Comparison of ENCODE assay signal across 7 mouse cellular contexts in genomic region chr17:5872506-5872905, GRCm38 (mm10). TPM values are rescaled to one million over a fixed set of nuclear protein-coding genes. Genes with fewer than 3 reads are reported as not detected.
A peak's percentile ranks its signal among the peaks of the same experiment; 100 is the strongest.
DNase-seq lines count a peak whose midpoint lies in the region; ATAC-seq lines count a peak whose summit lies in the region.

No protein-coding gene starts in this region.

- H3K27me3 ChIP-seq in heart, embryonic 14.5 days (ENCODE audit: control insufficient read depth, insufficient read depth, low read length) = no peaks in the 10 kb centered on the region
- H3K27me3 ChIP-seq in midbrain, embryonic 16.5 days (ENCODE audit: control insufficient read depth, insufficient read depth, low read depth, low read length) = no peaks in the 10 kb centered on the region

- H3K36me3 ChIP-seq in heart, embryonic 14.5 days (ENCODE audit: control insufficient read depth, insufficient read depth, low read length) = no peaks in the 10 kb centered on the region
- H3K36me3 ChIP-seq in midbrain, embryonic 16.5 days (ENCODE audit: control insufficient read depth, insufficient read depth, low read length) = no peaks in the 10 kb centered on the region

- peak overlapping the region; percentile 46 for H3K4me2 ChIP-seq in heart, embryonic 14.5 days (ENCODE audit: low read length)
- H3K4me2 ChIP-seq in midbrain, embryonic 16.5 days (ENCODE audit: low read length) = no peak overlapping the region

- peaks cover 7 to 23% of the 10 kb centered on the region in 2 experiments; a peak in 3 of 4 replicates for H3K4me1 ChIP-seq in heart, embryonic 14.5 days (ENCODE audit: control insufficient read depth in 2 of 2, insufficient read depth in 2 of 2, low read length in 2 of 2)
- H3K4me1 ChIP-seq in midbrain, embryonic 16.5 days (ENCODE audit: control insufficient read depth, insufficient read depth, low read length) = no peaks in the 10 kb centered on the region

- H3K4me3 ChIP-seq in heart, embryonic 14.5 days (ENCODE audit: control insufficient read depth in 1 of 2, insufficient read depth in 1 of 2, low read depth in 1 of 2, low read length in 2 of 2) = peak overlapping the region in 1 of 2 experiments; percentile 2; a peak in 1 of 4 replicates
- no peak overlapping the region for H3K4me3 ChIP-seq in midbrain, embryonic 16.5 days (ENCODE audit: low read depth, low read length)

- 10% methylated on average over 12 of the region's 12 CpGs for WGBS in heart, embryonic 14.5 days
- WGBS in midbrain, embryonic 16.5 days = 54% methylated on average over 12 of the region's 12 CpGs

- no peak overlapping the region for H3K9ac ChIP-seq in heart, embryonic 14.5 days (ENCODE audit: low read length)
- H3K9ac ChIP-seq in midbrain, embryonic 16.5 days (ENCODE audit: low read depth, low read length) = no peak overlapping the region

- H3K9me3 ChIP-seq in heart, embryonic 14.5 days (ENCODE audit: control insufficient read depth, low read length) = no peaks in the 10 kb centered on the region
- H3K9me3 ChIP-seq in midbrain, embryonic 16.5 days (replicated peaks; ENCODE audit: control insufficient read depth, low read length, poor library complexity, severe bottlenecking) = no peaks in the 10 kb centered on the region

- DNase-seq in thymus, adult 18-20 months = peak; percentile 33 to 35
- no peak for DNase-seq in thymus, postnatal 0 days (ENCODE audit: low spot score)
- peak; percentile 71 to 79 for DNase-seq in cerebellum, postnatal 10 days
- DNase-seq in kidney, postnatal 25 days = peak; percentile 86 to 90
- DNase-seq in layer of hippocampus, adult 18-20 months (ENCODE audit: low spot score in 2 of 2) = no peak

- H3K27ac ChIP-seq in heart, embryonic 14.5 days (replicated peaks in 1 of 2; ENCODE audit: control insufficient read depth in 1 of 2, insufficient read depth in 1 of 2, low read depth in 2 of 2, low read length in 2 of 2) = peak overlapping the region; percentile 69 to 73
- no peak overlapping the region for H3K27ac ChIP-seq in midbrain, embryonic 16.5 days (ENCODE audit: low read length)

- ATAC-seq in heart, embryonic 14.5 days (ENCODE audit: insufficient number of reproducible peaks, insufficient read depth, low FRiP score, low read depth) = peak; percentile 84
- 0 out of 2 replicates have a peak, but pooled peaks have one; percentile 32 for ATAC-seq in midbrain, embryonic 16.5 days

RNA-seq across cellular contexts. Expression of gene Snx9, which starts 31.4 kb away (rescaled TPM):
- polyA plus RNA-seq in thymus, postnatal 0 days (2015; fragmentation: Nextera tagmentation; extraction: Ambion mirVana) = 15.4 and 15.9 TPM in 2 replicates
- polyA plus RNA-seq in heart, embryonic 14.5 days (2014; fragmentation: Nextera tagmentation; extraction: Ambion mirVana) = 28.8 and 29.6 TPM in 2 replicates
- 5.6 and 5.9 TPM in 2 replicates for polyA plus RNA-seq in midbrain, embryonic 16.5 days (2015; fragmentation: Nextera tagmentation; extraction: Ambion mirVana)
- 10 to 100 TPM; 15.2 to 15.3 TPM for total RNA-seq in layer of hippocampus, adult 18-20 months (2021)

Comparison
In these comparisons a context has a peak if more than half of its experiments do, and no peak if none do; other contexts are left out.
1. DNase-seq: peak in thymus, adult 18-20 months (2 of 2), cerebellum, postnatal 10 days (2 of 2) and kidney, postnatal 25 days (2 of 2); none in thymus, postnatal 0 days (single experiment) and layer of hippocampus, adult 18-20 months (0 of 2).